Mouse (Mus musculus): ENCODE measurements at regions not wholly inside any gene's neighbourhood (a gene's known extent, or its start where the extent isn't known, plus 50 kb on each side); places are given as distances from the start of the nearest gene placed in this dataset.

GRCm38 (mm10) chr16:9270099-9270498 lies 440.2 kb downstream of the 1810013L24Rik start:
- DNase-seq: no peak

- DNase-seq: no peak
Measured at GRCm38 (mm10) chr16:9270671-9271070, 440.8 kb downstream of the 1810013L24Rik start.

GRCm38 (mm10) chr16:9273751-9274300 lies 443.9 kb downstream of the 1810013L24Rik start:
- no peak for DNase-seq

- no peak for DNase-seq
Measured at GRCm38 (mm10) chr16:9274583-9275100, 444.7 kb downstream of the 1810013L24Rik start.

- no peak for DNase-seq
Measured at GRCm38 (mm10) chr16:9275426-9275825, 445.5 kb downstream of the 1810013L24Rik start.

- no peak for DNase-seq
Measured at GRCm38 (mm10) chr16:9277064-9277463, 447.2 kb downstream of the 1810013L24Rik start.

GRCm38 (mm10) chr16:9279726-9280125 lies 449.8 kb downstream of the 1810013L24Rik start:
- no peak for DNase-seq

- no peak for DNase-seq
Measured at GRCm38 (mm10) chr16:9280431-9280830, 450.5 kb downstream of the 1810013L24Rik start.

GRCm38 (mm10) chr16:9280931-9281330 lies 451.0 kb downstream of the 1810013L24Rik start:
- DNase-seq: no peak

GRCm38 (mm10) chr16:9284423-9284822 lies 454.5 kb downstream of the 1810013L24Rik start:
- DNase-seq: no peak

GRCm38 (mm10) chr16:9285921-9286320 lies 456.0 kb downstream of the 1810013L24Rik start:
- no peak for DNase-seq

- DNase-seq: no peak
Measured at GRCm38 (mm10) chr16:9287557-9287956, 457.7 kb downstream of the 1810013L24Rik start.

- DNase-seq: no peak
Measured at GRCm38 (mm10) chr16:9291356-9292020, 461.6 kb downstream of the 1810013L24Rik start.

- no peak for DNase-seq
Measured at GRCm38 (mm10) chr16:9303134-9303533, 473.2 kb downstream of the 1810013L24Rik start.

- DNase-seq: no peak
Measured at GRCm38 (mm10) chr16:9304079-9304478, 474.2 kb downstream of the 1810013L24Rik start.

- no peak for DNase-seq
Measured at GRCm38 (mm10) chr16:9310744-9311143, 480.8 kb downstream of the 1810013L24Rik start.

- no peak for DNase-seq
Measured at GRCm38 (mm10) chr16:9335626-9336025, 505.7 kb downstream of the 1810013L24Rik start.

- no peak for DNase-seq
Measured at GRCm38 (mm10) chr16:9336063-9336462, 506.2 kb downstream of the 1810013L24Rik start.

- no peak for DNase-seq
Measured at GRCm38 (mm10) chr16:9339456-9339855, 509.6 kb downstream of the 1810013L24Rik start.

- no peak for DNase-seq
Measured at GRCm38 (mm10) chr16:9341245-9341644, 511.3 kb downstream of the 1810013L24Rik start.

- no peak for DNase-seq
Measured at GRCm38 (mm10) chr16:9353811-9354210, 523.9 kb downstream of the 1810013L24Rik start.

- DNase-seq: no peak
Measured at GRCm38 (mm10) chr16:9354331-9355030, 524.6 kb downstream of the 1810013L24Rik start.

GRCm38 (mm10) chr16:9358651-9359050 lies 528.8 kb downstream of the 1810013L24Rik start:
- no peak for DNase-seq

Data from lung, postnatal 4 days (tissue).